Mouse (Mus musculus) heart, embryonic 14.5 days (tissue): ENCODE results near the gene Mecr. TPM values are rescaled to one million over a fixed set of nuclear protein-coding genes. Genes with fewer than 3 reads are reported as not detected.

Experiments
- ATAC-seq: fragments of 200-750 bp; cut with Nextera tagmentation; 2 replicates; pipeline ENCODE4 v1.8.0; 2017; ENCODE audit warnings: low read depth, moderate TSS enrichment; ENCODE audit not compliant: insufficient number of reproducible peaks, insufficient read depth, low FRiP score
- H3K27ac ChIP-seq, 2 experiments: fragments of 200-500 bp in 1 of 2; fragments of 300-500 bp in 1 of 2; sonication (generic) in 1 of 2; replicated peaks in 1 of 2; 2 replicates each; pipeline ENCODE4 v1.5.1; 2012 to 2014; ENCODE audit warnings: low read depth in 2 of 2, low read length in 2 of 2, control low read depth in 1 of 2, mild to moderate bottlenecking in 1 of 2, mixed read lengths in 1 of 2; ENCODE audit not compliant: control insufficient read depth in 1 of 2, insufficient read depth in 1 of 2
- H3K27me3 ChIP-seq: fragments of 300-500 bp; sonication (generic); 2 replicates; pipeline ENCODE4 v1.6.1; 2014; ENCODE audit warnings: mild to moderate bottlenecking, low read length, control low read depth; ENCODE audit not compliant: control insufficient read depth, insufficient read depth
- H3K36me3 ChIP-seq: fragments of 300-500 bp; sonication (generic); 2 replicates; pipeline ENCODE4 v1.6.1; 2014; ENCODE audit warnings: mild to moderate bottlenecking, control low read depth, low read length, mixed read lengths; ENCODE audit not compliant: control insufficient read depth, insufficient read depth
- H3K4me1 ChIP-seq, 2 experiments: fragments of 200-500 bp in 1 of 2; fragments of 300-500 bp in 1 of 2; sonication (generic) in 1 of 2; 2 replicates each; pipeline ENCODE4 v1.6.1; 2012 to 2014; ENCODE audit warnings: low read length in 2 of 2, control low read depth in 1 of 2, mixed read lengths in 1 of 2; ENCODE audit not compliant: control insufficient read depth in 2 of 2, insufficient read depth in 2 of 2
- H3K4me2 ChIP-seq: fragments of 300-500 bp; sonication (generic); 2 replicates; pipeline ENCODE4 v1.6.1; 2014; ENCODE audit warnings: mild to moderate bottlenecking, low read length
- H3K4me3 ChIP-seq, 2 experiments: fragments of 200-500 bp in 1 of 2; fragments of 300-500 bp in 1 of 2; sonication (generic) in 1 of 2; 2 replicates each; pipeline ENCODE4 v1.5.1; 2012 to 2014; ENCODE audit warnings: low read length in 2 of 2, mild to moderate bottlenecking in 2 of 2, control low read depth in 1 of 2, low read depth in 1 of 2, moderate library complexity in 1 of 2; ENCODE audit not compliant: control insufficient read depth in 1 of 2, insufficient read depth in 1 of 2
- H3K9ac ChIP-seq: fragments of 300-500 bp; sonication (generic); 2 replicates; pipeline ENCODE4 v1.6.1; 2014; ENCODE audit warnings: mild to moderate bottlenecking, low read length
- H3K9me3 ChIP-seq: fragments of 300-500 bp; sonication (generic); 2 replicates; pipeline ENCODE4 v1.6.1; 2016; ENCODE audit warnings: low read length, control low read depth; ENCODE audit not compliant: control insufficient read depth
- WGBS: fragments of 180-500 bp; shearing (Covaris S2); extraction: QIAGEN DNeasy Blood & Tissue Kit; methylation state at CpG from one replicate; pipeline ENCODE4 v1.1.7; 2014; 5-methylcytosine and 5-hydroxymethylcytosine counted together
- polyA plus RNA-seq: library from polyadenylated mRNA; unstranded; fragments of >200 nt; fragmentation: Nextera tagmentation; extraction: Ambion mirVana; gene quantifications from 2 replicates; pipeline ENCODE4 v1.2.1, GENCODE M21; 2014

The Mecr gene
- polyA plus RNA-seq, 1 experiment from 2014 or later: 44.1 TPM

DNA sequence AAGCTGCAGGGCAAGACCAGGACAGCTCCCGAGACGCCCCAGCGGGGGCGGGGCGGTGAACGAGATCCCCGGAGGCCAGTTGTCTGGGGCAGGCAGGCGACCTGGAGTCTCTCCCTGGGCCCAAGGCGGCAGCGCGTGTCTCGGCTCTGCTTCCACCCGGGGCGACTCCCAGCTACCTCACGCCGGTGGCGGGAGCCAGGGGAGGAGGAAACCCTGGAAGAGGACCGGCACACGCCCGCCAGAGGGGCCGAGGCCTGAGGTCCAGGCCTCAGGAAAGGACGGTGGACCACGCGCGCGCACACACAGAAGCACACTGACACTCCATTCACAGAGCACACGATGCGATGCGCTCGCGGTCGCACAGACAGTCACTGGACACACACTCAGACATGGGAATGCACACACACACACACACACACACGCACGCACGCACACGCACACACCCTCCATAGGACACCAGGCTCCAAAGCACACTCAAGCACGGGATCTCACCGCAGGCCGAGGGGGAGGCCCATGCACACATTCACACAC, 6.9 kb upstream of the Mecr start:
- Histone ChIP-seq H3K4me1 (peaks cover 7 to 8% of the 10 kb centered on the region in 2 experiments; a peak in 3 of 4 replicates), H3K27me3 (peaks cover 54% of the 10 kb centered on the region), H3K9me3 (no peaks in the 10 kb centered on the region), H3K9ac (peak overlapping the region; percentile 76), H3K27ac (no peak overlapping the region), H3K4me3 (peak overlapping the region; percentile 52 to 67), H3K4me2 (peak overlapping the region; percentile 100), H3K36me3 (no peaks in the 10 kb centered on the region)
- WGBS: under 1% methylated on average over 39 of the region's 39 CpGs
- no peak for ATAC-seq

GRCm38 (mm10) chr4:131836891-131837491, 6.3 kb upstream of the Mecr start:
- H3K27me3 ChIP-seq: peaks cover 59% of the 10 kb centered on the region
- no peak overlapping the region for H3K27ac ChIP-seq
- 0% methylated on average over 60 of the region's 76 CpGs for WGBS
- H3K9ac ChIP-seq: peak overlapping the region; percentile 76
- ATAC-seq: 0 out of 2 replicates have a peak, but pooled peaks have one; percentile 32
- H3K9me3 ChIP-seq: no peaks in the 10 kb centered on the region
- H3K4me2 ChIP-seq: peak overlapping the region; percentile 100
- H3K4me1 ChIP-seq: peaks cover 7 to 8% of the 10 kb centered on the region in 2 experiments; a peak in 3 of 4 replicates
- H3K4me3 ChIP-seq: peak overlapping the region; percentile 52 to 67
- H3K36me3 ChIP-seq: no peaks in the 10 kb centered on the region

GRCm38 (mm10) chr4:131837872-131838524, 5.3 kb upstream of the Mecr start, which contains the start of gene Ptpru:
TSS of gene Ptpru (minus strand) at chr4:131838288.
- ATAC-seq: peak; percentile 62
- Histone ChIP-seq H3K27me3 (peaks cover 62% of the 10 kb centered on the region), H3K4me3 (peak within 1 kb of the TSS; percentile 52 to 67), H3K9ac (peak within 1 kb of the TSS; percentile 76), H3K36me3 (no peaks in the 10 kb centered on the region), H3K27ac (no peak within 1 kb of the TSS), H3K9me3 (no peaks in the 10 kb centered on the region), H3K4me1 (peaks cover 7 to 8% of the 10 kb centered on the region in 2 experiments; a peak in 3 of 4 replicates), H3K4me2 (peak within 1 kb of the TSS; percentile 100)
- under 1% methylated on average over 51 of the region's 72 CpGs for WGBS

DNA sequence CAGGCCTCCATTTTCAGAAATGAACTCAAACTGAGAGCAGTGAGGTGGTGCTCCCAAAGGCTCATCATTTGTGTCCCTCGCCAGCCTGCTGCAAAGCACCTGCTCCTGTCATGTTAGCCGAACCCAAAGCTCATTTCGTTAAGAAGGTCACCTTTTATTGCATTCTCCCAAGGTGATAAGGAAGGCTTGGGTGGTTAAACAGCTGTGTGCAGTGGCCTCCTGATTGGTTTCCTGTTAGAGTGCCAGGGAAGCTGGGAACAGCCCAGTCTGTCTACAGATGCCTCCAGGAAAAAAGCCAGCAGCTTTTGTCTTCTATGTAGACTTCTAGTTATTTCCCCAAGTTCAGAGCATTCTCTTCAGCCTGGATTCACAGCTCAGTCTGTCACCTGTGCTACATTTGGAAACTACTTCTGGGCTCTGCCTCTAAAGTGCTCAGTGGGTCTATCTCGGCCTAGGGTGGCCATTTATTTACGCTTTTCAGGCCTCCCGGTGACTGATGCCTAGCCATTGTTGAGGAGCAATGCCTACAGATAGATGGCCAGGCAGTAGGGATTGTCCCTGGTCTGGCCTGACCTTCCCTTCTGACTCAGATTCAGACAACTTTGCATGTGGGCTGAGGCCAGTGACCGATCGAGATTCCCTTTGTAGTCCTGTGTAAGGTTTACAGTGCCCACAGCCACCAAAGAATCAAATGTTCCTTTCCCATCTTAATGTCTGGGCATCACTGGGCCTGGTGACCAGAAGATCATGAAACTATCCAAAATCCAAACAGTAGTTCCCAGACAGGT, 2.9 kb downstream of the Mecr start:
- peaks cover 9% of the 10 kb centered on the region for H3K27me3 ChIP-seq
- H3K9me3 ChIP-seq: no peaks in the 10 kb centered on the region
- H3K4me1 ChIP-seq: peaks cover 8 to 20% of the 10 kb centered on the region in 2 experiments
- no peak overlapping the region for H3K4me2 ChIP-seq
- no peak overlapping the region for H3K27ac ChIP-seq
- H3K4me3 ChIP-seq: no peak overlapping the region
- H3K36me3 ChIP-seq: 0 out of 2 replicates have a peak, but pooled peaks cover 3% of the 10 kb centered on the region
- no peak for ATAC-seq
- WGBS: 80% methylated on average over 8 of the region's 8 CpGs
- no peak overlapping the region for H3K9ac ChIP-seq

GRCm38 (mm10) chr4:131848082-131848481, 4.8 kb downstream of the Mecr start:
- no peak overlapping the region for H3K27ac ChIP-seq
- 56% methylated on average over 6 of the region's 6 CpGs for WGBS
- H3K4me1 ChIP-seq: peaks cover 8 to 20% of the 10 kb centered on the region in 2 experiments
- H3K4me3 ChIP-seq: no peak overlapping the region
- H3K9me3 ChIP-seq: no peaks in the 10 kb centered on the region
- no peak for ATAC-seq
- no peak overlapping the region for H3K9ac ChIP-seq
- no peaks in the 10 kb centered on the region for H3K27me3 ChIP-seq
- H3K36me3 ChIP-seq: 0 out of 2 replicates have a peak, but pooled peaks cover 3% of the 10 kb centered on the region
- H3K4me2 ChIP-seq: no peak overlapping the region

GRCm38 (mm10) chr4:131849986-131850638, 6.8 kb downstream of the Mecr start:
- Histone ChIP-seq H3K4me3 (no peak overlapping the region), H3K9me3 (no peaks in the 10 kb centered on the region), H3K27ac (peak overlapping the region; percentile 30 to 78), H3K27me3 (no peaks in the 10 kb centered on the region), H3K36me3 (0 out of 2 replicates have a peak, but pooled peaks cover 3% of the 10 kb centered on the region), H3K4me1 (peaks cover 6 to 13% of the 10 kb centered on the region in 2 experiments), H3K4me2 (peak overlapping the region; percentile 14), H3K9ac (0 out of 2 replicates have a peak overlapping the region, but pooled peaks have one; percentile 19)
- peak; percentile 73; the same call in 1 of the 2 replicates for ATAC-seq
- WGBS: 38% methylated on average over 5 of the region's 5 CpGs

DNA sequence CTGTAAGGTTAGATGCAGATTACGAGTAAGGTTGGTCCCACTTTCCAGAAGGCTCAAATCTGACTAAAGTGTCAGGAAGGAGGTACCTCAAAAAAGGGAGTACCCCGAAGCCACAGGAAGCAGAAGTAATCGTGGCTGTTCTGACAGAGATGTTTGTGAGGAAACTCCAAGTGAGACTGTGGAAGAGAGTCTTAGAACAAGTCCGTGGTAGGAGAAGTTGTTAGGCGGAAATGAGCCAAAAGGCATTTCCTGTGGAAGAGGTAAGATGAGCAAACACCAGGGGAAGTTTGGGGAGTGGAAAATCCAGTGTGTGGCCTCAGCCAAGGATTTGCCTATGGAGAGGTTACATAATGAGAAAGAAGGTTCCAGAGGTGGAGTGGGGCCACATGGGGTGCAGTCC, 11.7 kb downstream of the Mecr start:
- H3K9me3 ChIP-seq: no peaks in the 10 kb centered on the region
- no peak overlapping the region for H3K4me2 ChIP-seq
- no peak for ATAC-seq
- H3K4me1 ChIP-seq: peaks cover 4 to 8% of the 10 kb centered on the region in 2 experiments
- 69% methylated on average over 5 of the region's 5 CpGs for WGBS
- no peak overlapping the region for H3K27ac ChIP-seq
- H3K9ac ChIP-seq: no peak overlapping the region
- no peak overlapping the region for H3K4me3 ChIP-seq
- H3K36me3 ChIP-seq: peaks cover 27% of the 10 kb centered on the region
- no peaks in the 10 kb centered on the region for H3K27me3 ChIP-seq
